Mouse (Mus musculus): Measurements from ENCODE around the gene Serpinb1c.
"Not testable (repeated sequence)": the region's sequence is repeated elsewhere in the genome, so short reads cannot be mapped to it uniquely, and the experiment has no call there.

Gene Serpinb1c

DNA sequence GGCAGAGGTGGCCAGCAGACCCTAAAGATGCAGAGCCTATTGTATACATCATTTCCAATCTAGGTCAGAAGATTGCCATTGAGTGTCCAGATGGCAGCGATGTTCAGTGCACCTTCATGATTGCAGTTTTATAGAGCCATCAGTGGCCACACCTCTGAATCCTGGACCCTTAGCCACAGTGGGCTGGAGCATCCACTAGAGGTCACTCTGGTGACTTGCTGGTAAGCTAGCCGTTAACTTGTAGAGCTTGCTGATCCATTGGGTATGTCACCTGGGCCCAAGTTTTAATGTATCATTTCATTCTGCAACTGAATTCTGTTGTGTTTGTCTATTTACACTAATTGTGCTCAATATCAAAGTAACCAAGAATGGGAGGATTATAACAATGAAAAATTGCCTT lies 32.4 kb downstream of the Serpinb1c start:
- no peak for DNase-seq (ENCODE audit: low spot score)

DNA sequence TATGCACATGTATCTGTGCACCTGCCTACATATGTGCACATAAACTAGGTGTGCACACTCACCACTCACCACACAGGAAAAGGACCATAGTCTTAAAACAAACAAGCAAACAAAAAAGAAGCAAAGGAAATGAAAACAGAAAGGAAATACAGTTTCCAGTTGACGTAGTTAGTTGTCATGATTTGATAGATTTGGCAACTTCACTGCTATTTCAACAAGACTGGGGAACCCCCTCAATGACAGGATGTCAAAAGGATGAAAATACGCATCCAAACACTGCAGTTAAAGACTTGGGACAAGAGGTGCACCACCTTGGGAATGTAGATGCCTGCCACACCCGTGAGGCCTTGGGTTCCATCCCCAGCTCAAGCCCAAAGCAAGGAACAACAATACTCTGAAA lies 33.5 kb downstream of the Serpinb1c start:
- not testable (repeated sequence) for DNase-seq (ENCODE audit: low spot score)

DNA sequence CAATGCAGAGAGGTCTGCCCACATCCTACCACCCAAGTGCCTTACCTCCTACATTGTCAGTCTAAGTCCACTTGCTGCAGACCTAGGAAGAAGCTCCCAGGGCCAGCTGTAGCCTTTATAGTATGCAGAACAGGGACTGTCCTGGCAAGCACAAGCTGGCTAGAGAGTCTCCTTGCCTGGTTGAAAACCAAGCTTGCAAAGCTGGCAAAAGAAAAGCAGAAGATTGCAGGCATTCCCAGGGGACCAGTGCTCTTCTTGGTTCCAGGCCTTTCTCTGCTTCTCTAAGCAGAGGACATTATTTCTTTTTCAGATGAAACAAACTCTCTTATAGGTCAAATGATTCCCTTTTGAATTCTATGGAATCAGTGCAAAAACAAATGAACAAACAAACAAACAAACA lies 34.6 kb downstream of the Serpinb1c start:
- no peak for DNase-seq (ENCODE audit: low spot score)

DNA sequence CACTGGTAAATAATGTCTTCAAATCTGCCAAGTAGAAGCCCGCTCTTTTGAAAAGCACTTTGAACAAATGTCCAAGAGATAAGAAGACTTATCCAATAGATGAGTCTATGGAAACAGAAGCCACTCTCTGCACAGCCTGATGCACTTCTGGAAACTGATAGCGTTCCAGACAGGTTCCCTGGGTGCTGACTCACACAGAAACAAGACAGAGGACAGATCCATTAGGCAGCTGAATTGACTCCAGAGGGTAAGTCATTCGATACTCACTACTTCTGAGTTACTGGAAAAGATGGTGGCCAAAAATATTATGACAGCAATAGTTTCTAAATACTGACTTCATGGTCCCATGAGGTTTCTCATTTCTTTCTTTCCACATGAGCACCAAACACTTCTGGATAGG lies 37.2 kb downstream of the Serpinb1c start:
- no peak for DNase-seq (ENCODE audit: low spot score)

DNA sequence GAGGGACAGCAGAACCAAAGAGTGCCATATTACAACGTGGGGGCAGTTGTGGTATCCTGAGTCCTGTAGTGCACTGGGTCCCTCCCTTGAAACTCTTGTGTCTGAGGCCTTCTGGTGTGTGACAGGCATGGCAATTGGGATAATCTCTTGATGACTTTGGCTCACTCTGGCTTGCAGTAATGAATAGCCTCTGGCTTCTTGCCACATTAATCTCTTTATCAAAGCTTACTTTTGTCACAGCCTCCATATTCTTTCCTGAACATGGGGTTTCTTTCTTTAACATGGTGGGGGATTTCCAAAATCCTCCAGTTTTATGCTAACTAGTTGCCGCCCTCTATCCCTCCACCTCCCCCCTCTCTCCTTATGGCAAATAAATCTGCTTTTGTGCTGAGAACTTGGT lies 44.9 kb downstream of the Serpinb1c start:
- no peak for DNase-seq (ENCODE audit: low spot score)

DNA sequence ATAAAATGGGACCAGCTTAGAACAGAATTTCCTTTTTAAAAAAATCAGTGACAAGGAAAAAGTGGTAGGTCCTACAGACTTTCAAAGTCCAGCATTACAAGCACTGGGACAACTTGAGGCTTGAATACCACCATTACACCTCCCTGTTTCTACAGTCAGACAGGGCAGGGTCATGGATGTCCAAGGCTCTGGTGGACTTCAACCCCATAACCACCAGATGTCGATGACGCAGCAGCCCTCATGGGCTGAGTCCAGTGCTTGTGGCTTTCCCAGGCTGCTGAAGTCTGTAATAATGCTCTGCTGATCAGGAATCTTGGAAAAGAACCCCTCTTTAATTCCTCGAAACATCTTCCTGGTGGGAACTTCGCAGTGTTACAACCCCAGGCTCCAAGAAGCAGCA lies 45.5 kb downstream of the Serpinb1c start:
- no peak for DNase-seq (ENCODE audit: low spot score)

DNA sequence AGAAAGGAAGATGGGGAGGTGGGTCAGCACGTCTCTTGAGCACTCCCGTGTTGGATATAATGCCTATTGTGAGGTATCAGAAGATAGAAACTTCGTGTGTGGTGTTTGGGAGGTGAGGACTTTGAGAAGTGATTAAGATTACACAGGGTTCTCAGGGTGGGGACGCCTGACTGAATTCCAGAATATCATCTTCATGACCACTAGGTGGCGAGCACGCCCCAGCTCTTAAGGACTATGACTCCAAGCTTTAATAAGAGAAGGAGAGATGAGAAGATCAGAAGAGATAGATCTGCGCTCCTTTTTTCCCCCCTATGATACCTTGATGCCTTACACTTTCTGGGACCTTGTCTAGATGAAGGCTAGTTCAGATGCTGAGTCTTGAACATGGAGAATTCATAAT lies 46.0 kb downstream of the Serpinb1c start:
- no peak for DNase-seq (ENCODE audit: low spot score)

DNA sequence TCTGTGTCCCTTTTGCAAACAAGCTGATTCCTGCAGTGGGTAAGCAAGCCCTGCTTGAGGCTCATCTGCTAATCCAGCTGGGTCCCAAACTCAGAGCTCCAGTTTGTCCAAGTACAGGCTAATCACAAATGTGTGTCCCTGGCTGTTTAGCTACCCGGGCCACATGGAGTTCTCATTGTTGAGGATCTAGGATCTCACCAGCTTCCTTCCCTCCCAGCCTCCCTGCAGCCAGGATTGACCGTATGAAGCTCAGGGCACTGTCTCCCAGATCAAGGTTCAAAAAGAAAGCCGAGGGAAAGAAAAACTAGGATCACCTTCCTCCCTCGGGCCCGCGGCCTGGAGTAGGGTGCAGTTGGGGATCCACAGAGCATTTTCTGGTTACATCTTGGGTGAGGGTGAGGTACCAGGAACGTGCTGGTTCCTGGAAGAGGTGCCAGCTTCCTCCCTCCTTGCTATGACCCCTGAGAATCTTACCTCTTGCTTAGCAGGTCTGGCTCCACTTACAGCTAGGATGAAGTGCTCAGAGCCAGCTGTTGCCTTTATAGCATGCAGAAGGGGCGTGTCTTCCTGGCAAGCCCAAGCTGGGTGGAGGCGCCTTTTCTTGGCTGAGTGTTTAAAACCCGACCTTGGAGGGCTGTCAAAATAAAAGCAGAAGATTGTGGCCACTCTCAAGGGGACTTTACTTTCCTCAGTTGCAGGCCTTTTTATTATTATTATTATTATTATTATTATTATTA lies 47.2 kb downstream of the Serpinb1c start, which contains the start of gene Serpinb1a:
Gene Serpinb1a, minus strand, starts transcription at position 518 of the 737 bp plus-strand sequence.
- DNase-seq (ENCODE audit: low spot score): peak; percentile 78

DNA sequence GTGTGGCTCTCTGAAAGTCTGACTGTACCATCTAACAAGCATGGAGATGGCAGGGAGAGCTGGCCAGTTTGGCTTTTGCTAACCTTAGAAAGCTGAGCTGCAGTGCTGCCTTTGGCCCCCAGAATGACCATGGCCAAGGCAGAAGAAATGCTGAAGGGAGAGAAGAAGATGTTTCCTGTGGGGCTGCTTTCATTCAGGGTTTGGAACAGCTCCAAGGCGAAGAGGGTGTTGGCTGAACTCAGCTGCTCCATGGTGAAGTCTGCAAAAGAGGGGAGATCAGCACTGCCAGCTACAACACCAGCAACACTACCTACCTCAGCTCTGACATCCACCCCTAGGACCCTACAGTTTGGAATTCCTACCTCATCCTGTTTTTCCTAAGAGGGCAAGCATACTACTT lies 47.9 kb downstream of the Serpinb1c start:
- no peak for DNase-seq (ENCODE audit: low spot score)

DNA sequence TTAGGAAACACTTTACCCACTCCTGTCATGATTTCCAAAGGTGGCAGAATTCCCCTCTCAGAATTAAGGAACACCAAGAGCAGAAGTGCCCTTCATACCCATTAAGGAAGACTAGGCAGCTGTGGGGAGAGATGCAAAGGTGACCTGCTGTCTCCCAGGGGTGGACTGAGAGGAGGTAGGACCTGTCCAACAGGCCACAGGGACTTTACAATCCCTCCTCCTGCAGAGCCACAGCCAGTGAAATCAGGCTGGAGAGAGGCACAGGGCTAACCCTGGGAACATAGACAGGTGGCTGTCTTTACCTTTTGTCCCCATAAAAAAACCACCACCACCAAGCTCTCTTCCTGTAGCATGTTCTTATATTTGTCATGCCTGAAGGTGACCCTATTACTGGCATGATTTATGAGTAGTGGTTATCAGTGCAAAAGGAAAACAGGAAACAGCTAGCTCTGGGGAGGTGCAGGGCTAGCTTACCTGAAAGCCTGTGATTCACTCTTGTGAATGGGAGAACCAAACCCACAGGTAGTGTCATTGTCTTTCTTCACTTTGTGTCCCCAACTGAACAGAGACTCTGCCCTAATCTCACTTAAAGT lies 48.4 kb downstream of the Serpinb1c start:
- no peak for DNase-seq (ENCODE audit: low spot score)

DNA sequence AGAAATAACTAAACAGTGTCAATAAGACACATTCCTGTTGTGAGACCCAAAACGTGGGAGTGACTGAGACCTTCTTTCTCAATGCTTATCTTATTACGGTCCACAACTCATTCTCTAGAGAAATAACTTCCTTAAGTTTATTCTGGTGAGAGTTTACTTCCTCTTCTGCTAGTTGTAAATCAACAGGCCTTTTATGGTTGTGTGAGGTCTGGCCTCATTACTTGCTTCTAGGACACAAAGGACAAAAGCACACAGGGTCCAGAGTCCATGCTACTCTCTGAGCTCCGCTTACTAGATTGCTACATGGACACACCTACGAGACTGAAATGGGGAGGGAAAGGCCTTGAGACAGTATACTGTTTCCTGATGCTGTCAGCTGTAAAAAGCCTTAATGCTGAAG lies 48.9 kb downstream of the Serpinb1c start:
- no peak for DNase-seq (ENCODE audit: low spot score)

DNA sequence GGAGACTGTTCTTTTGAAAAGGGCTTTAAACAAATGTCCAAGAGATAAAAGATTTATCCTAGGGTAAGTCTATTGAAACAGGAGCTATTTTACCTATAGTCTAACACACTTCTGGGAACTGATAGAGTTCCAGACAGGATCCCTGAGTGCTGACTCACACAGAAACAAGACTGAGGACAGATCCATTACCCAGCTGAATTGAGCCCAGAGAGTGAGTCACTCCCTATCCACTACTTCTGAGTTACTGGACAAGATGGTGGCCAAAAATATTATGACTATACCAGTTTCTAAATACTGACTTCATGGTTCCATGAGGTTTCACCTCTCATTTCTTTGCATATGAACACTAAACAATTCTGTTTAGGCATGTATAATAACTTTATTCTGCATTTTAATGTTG lies 51.8 kb downstream of the Serpinb1c start:
- DNase-seq (ENCODE audit: low spot score): no peak

DNA sequence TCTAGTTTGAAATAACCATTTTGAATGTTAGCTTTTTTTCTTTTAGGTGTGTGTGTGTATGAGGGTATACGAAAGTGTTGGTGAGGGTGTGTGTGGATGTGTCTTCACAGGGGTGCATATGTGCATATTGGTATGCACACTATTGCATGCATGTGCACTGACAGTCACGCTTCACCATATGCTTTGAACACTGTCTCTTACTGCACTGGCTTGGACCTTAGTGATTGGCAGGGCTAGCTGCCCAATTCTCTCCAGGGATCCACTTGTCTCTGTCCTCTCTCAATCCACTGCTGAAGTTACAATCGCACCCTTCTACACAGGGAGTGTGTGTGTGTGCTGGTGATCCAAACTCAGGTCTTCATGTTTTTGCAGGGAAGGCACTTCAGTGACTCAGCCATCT lies 56.7 kb downstream of the Serpinb1c start:
- no peak for DNase-seq (ENCODE audit: low spot score)

DNA sequence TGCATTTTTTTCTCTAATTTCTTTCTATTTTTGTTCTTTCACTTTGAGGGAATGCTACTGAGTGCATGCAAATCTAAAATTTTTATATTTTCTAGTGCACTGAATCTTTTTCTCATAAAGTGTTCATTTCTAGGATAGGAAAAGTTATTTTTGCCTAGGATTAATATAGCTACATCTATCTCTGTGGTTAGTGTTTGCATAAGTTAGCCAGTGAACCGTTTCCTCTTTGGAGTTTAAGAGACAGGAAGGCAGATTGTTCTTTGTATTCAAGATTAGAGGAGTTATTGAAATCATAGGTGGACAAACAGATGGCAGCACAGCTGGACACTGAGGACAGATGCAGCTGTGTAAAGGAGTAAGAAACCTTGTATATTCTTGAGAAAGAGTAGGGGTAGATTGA lies 58.7 kb downstream of the Serpinb1c start:
- no peak for DNase-seq (ENCODE audit: low spot score)

DNA sequence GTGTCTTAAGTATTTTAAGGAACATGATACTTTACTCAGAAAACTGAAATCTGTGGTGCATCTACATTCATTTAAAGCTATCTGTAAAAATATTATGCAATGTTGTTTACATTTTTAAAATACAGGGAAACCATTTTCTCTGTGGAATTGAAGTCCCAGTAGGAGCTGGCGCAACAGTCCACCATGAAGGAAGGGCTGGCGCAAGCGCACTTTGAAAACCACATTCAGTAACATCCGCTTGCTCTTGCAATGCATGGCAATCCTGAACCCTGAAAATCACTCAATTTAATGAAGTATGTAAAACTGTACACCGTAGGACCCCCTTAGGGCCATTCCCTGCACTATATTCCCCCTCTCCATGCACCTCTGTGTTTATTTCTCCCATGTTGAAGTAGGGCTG lies 63.5 kb downstream of the Serpinb1c start:
- DNase-seq (ENCODE audit: low spot score): no peak

DNA sequence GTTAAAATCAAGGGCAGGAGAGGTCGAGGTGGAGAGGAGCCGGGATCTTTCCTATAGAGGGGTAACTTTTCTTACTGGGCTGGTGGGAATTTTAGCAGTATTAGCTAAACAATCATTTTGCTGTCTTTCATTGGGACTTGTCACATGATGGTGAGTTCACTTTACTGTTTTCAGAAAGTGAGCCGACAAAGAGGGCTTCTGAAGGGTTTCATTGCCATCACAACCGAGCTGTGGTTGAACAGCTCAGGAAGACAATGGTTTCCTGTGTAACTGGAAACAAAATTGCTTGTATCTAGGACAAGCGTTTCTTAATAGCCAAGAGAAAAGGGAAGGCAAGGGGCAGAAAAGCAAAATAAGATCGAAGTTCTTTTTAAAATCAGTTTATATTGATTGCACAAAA lies 64.8 kb downstream of the Serpinb1c start:
- DNase-seq (ENCODE audit: low spot score): no peak

DNA sequence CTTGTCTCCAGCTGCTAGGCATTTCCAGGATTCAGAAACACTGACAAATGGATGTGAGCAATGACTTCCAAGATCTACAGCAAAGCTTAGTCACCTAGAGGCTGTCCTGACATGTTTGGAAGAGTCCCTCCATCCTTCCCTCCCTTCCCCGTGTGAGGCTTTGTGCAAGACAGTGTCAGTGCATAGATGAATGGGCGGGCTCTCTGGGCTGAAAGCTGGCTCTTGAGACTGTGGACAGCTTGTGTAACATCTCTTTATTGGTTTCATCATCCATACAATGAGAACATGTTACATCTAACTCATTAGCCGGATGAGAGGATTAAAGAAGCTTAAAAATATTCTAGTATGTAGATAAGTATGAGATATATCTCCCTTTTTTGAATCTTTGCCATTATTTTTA lies 65.2 kb downstream of the Serpinb1c start:
- DNase-seq (ENCODE audit: low spot score): no peak

DNA sequence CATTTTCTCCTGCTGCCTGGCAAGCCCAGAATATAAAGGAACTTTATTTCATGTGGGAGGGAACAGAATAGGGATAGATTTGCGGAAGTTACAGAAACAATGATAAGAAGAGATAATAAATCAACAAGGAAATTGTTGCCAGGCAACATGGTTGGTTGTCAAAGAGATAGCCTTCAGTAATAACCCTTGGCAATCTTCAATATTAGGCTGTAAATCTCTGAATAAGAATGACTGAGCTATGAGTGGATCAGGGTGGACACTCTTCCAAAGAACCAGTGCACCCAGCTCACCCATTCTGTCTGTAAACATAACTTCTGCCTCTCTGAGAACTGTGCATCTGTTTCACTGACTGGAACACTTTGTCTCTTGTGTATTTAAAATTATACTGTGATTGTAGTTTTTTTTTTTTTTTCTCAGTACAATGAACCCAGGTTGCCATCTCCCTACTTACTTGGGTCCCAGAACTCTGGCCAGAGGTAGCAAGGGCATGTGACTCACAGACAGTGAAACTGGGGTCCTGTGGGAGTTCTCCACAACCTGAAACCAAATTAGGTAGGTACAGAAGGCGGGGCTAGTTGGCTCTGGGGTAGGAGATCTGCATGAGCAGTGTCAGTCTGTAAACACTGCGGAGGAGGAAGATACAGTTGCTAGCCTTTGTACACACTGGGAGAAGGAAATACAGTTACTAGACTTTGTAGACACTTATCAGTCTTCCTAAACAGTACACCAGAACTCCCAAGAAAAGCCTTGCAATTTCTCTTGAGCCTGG lies 66.3 kb downstream of the Serpinb1c start:
- DNase-seq (ENCODE audit: low spot score): no peak
